In genomic region chr3:84319504-84319903, GRCm38 (mm10) we compare ENCODE assay signal across 17 mouse cellular contexts. TPM values are rescaled to one million over a fixed set of nuclear protein-coding genes. Genes with fewer than 3 reads are reported as not detected.
DNase-seq lines count a peak whose midpoint lies in the region; ATAC-seq lines count a peak whose summit lies in the region.
"Had no signal": no experiment of that assay in that cellular context is flagged by ENCODE, and none has a peak within 500 bp of the region (broad histone marks: within the 10 kb centered on the region; RNA-seq: fewer than 3 reads in every experiment).

No protein-coding gene starts in this region.

- H3K4me2 ChIP-seq in heart, embryonic 11.5 days, result no peak overlapping the region
- H3K4me2 ChIP-seq: embryonic facial prominence, embryonic 15.5 days; hindbrain, embryonic 13.5 days; lung, embryonic 15.5 days; neural tube, embryonic 13.5 days had no signal

- H3K27ac ChIP-seq in heart, embryonic 11.5 days (ENCODE audit: low read depth, low read length), result no peak overlapping the region
- H3K27ac ChIP-seq: embryonic facial prominence, embryonic 15.5 days; hindbrain, embryonic 13.5 days; limb, embryonic 10.5 days; lung, embryonic 15.5 days; neural tube, embryonic 13.5 days had no signal

- no peaks in the 10 kb centered on the region for H3K36me3 ChIP-seq in heart, embryonic 11.5 days (ENCODE audit: control insufficient read depth, insufficient read depth, low read length)
- H3K36me3 ChIP-seq: embryonic facial prominence, embryonic 15.5 days; hindbrain, embryonic 13.5 days; limb, embryonic 10.5 days; lung, embryonic 15.5 days; neural tube, embryonic 13.5 days had no signal

- H3K4me1 ChIP-seq in heart, embryonic 11.5 days (ENCODE audit: control insufficient read depth, insufficient read depth, low read length), result peaks cover 11% of the 10 kb centered on the region; the same call in 1 of the 2 replicates

- H3K4me3 ChIP-seq in heart, embryonic 11.5 days (ENCODE audit: low read depth, low read length), result no peak overlapping the region
- H3K4me3 ChIP-seq: embryonic facial prominence, embryonic 15.5 days; hindbrain, embryonic 13.5 days; limb, embryonic 10.5 days; lung, embryonic 15.5 days; neural tube, embryonic 13.5 days had no signal

- whole genome bisulfite sequencing in heart, embryonic 11.5 days (ENCODE audit: insufficient replicate concordance), result 64% methylated on average over 3 of the region's 3 CpGs

- no peak overlapping the region for H3K9ac ChIP-seq in heart, embryonic 11.5 days (ENCODE audit: low read depth, low read length)
- H3K9ac ChIP-seq: embryonic facial prominence, embryonic 15.5 days; hindbrain, embryonic 13.5 days; lung, embryonic 15.5 days; neural tube, embryonic 13.5 days had no signal

- H3K27me3 ChIP-seq in heart, embryonic 11.5 days (ENCODE audit: control insufficient read depth, insufficient read depth, low read length), result no peaks in the 10 kb centered on the region
- H3K27me3 ChIP-seq: embryonic facial prominence, embryonic 15.5 days; hindbrain, embryonic 13.5 days; lung, embryonic 15.5 days; neural tube, embryonic 13.5 days had no signal

- intact Hi-C loops in heart, postnatal 25 days (cut with DNase I), result loop anchor here (10.0 kb wide), 2 partner anchors 225 to 375 kb away; no protein-coding TSS in a partner anchor

- DNase-seq in heart, adult 11 months, result peak; percentile 95
- DNase-seq in 3134 (ENCODE audit: extremely low read depth, insufficient read length, low spot score), result peak; percentile 85
- DNase-seq in heart, postnatal 25 days (ENCODE audit: low spot score), result peak; percentile 20
- no peak for DNase-seq in adrenal gland, adult 18-20 months (ENCODE audit: low spot score in 2 of 2)
- no peak for DNase-seq in spleen, postnatal 36 days (ENCODE audit: low spot score in 2 of 2)
- DNase-seq in cerebellum, adult 9-11 months, result no peak
- DNase-seq: gastrocnemius, postnatal 14 days; midbrain, embryonic 14.5 days; right cerebral cortex, adult 18-20 months had no signal

- no peaks in the 10 kb centered on the region for H3K9me3 ChIP-seq in heart, embryonic 11.5 days (replicated peaks; ENCODE audit: control insufficient read depth, low read length)
- H3K9me3 ChIP-seq: embryonic facial prominence, embryonic 15.5 days; hindbrain, embryonic 13.5 days; limb, embryonic 10.5 days; lung, embryonic 15.5 days; neural tube, embryonic 13.5 days had no signal

- no peak for ATAC-seq in heart, embryonic 11.5 days (replicated peaks; ENCODE audit: insufficient number of reproducible peaks, low FRiP score, low TSS enrichment)
- ATAC-seq in common myeloid progenitor, adult 5-6 weeks (replicated peaks; ENCODE audit: low read depth, poor library complexity, severe bottlenecking), result peak; percentile 59
- ATAC-seq: forebrain, embryonic 16.5 days had no signal

RNA-seq across cellular contexts. Expression of gene Trim2, which starts 12.8 kb away (rescaled TPM):
- polyA plus RNA-seq in heart, embryonic 11.5 days (2014; fragmentation: Nextera tagmentation; extraction: Ambion mirVana), result 8.9 TPM in 2 replicates
- 1.7 and 3.0 TPM in 2 replicates for total RNA-seq in common myeloid progenitor, adult 5-6 weeks (2017)
- 1 to 10 TPM; 6.4 to 7.5 TPM for total RNA-seq in heart, postnatal 25 days (2021)
- 10 to 100 TPM; 29.2 to 88.9 TPM for total RNA-seq in adrenal gland, adult 18-20 months (2021)

Comparison
In these comparisons a context has a peak if more than half of its experiments do, and no peak if none do; other contexts are left out.
1. DNase-seq: peak in heart, adult 11 months (single experiment), 3134 (single experiment) and heart, postnatal 25 days (single experiment); none in adrenal gland, adult 18-20 months (0 of 2), spleen, postnatal 36 days (0 of 2) and cerebellum, adult 9-11 months (single experiment).